Mouse (Mus musculus) urinary bladder, postnatal 10 days (tissue): Measurements from ENCODE around the gene Ncoa7.

Experiments used
- DNase-seq: peaks from one replicate; pipeline ENCODE4 v3.0.0; 2022; ENCODE audit warnings: low spot score

Gene Ncoa7

GRCm38 (mm10) chr10:30745238-30745974, 57.7 kb downstream of the Ncoa7 start:
- no peak for DNase-seq

- no peak for DNase-seq
These were observed 59.9 kb downstream of the Ncoa7 start for GRCm38 (mm10) chr10:30743275-30743674.

- no peak for DNase-seq
These were observed 64.7 kb downstream of the Ncoa7 start for GRCm38 (mm10) chr10:30738403-30738802.

GRCm38 (mm10) chr10:30737323-30737722, 65.8 kb downstream of the Ncoa7 start:
- DNase-seq: no peak

- DNase-seq: no peak
These were observed 69.9 kb downstream of the Ncoa7 start for GRCm38 (mm10) chr10:30733148-30733785.

GRCm38 (mm10) chr10:30731321-30731914, 71.7 kb downstream of the Ncoa7 start:
- no peak for DNase-seq

GRCm38 (mm10) chr10:30730791-30731190, 72.3 kb downstream of the Ncoa7 start:
- DNase-seq: no peak

GRCm38 (mm10) chr10:30729157-30730096, 73.7 kb downstream of the Ncoa7 start:
- no peak for DNase-seq

- no peak for DNase-seq
These were observed 80.1 kb downstream of the Ncoa7 start for GRCm38 (mm10) chr10:30723014-30723413.

- DNase-seq: no peak
These were observed 82.6 kb downstream of the Ncoa7 start for GRCm38 (mm10) chr10:30720556-30720955.

GRCm38 (mm10) chr10:30719947-30720346, 83.2 kb downstream of the Ncoa7 start:
- no peak for DNase-seq

GRCm38 (mm10) chr10:30718703-30719340, 84.3 kb downstream of the Ncoa7 start:
- DNase-seq: no peak

- DNase-seq: no peak
These were observed 87.0 kb downstream of the Ncoa7 start for GRCm38 (mm10) chr10:30716171-30716570.

- DNase-seq: no peak
These were observed 90.6 kb downstream of the Ncoa7 start for GRCm38 (mm10) chr10:30712540-30712939.

- no peak for DNase-seq
These were observed 93.2 kb downstream of the Ncoa7 start for GRCm38 (mm10) chr10:30709846-30710403.

GRCm38 (mm10) chr10:30708039-30708438, 95.1 kb downstream of the Ncoa7 start:
- DNase-seq: no peak

- DNase-seq: no peak
These were observed 100.5 kb downstream of the Ncoa7 start for GRCm38 (mm10) chr10:30702663-30703062.

- no peak for DNase-seq
These were observed 116.3 kb downstream of the Ncoa7 start for GRCm38 (mm10) chr10:30686862-30687261.

GRCm38 (mm10) chr10:30683449-30683848, 119.7 kb downstream of the Ncoa7 start:
- DNase-seq: no peak

- DNase-seq: no peak
These were observed 123.4 kb downstream of the Ncoa7 start for GRCm38 (mm10) chr10:30679756-30680155.

GRCm38 (mm10) chr10:30678051-30678450, 125.1 kb downstream of the Ncoa7 start:
- DNase-seq: no peak
